Mouse (Mus musculus) lung, embryonic 14.5 days (tissue): ENCODE results near the gene Usp13. TPM values are rescaled to one million over a fixed set of nuclear protein-coding genes. Genes with fewer than 3 reads are reported as not detected.

Source experiments
- ATAC-seq: fragments of 200-750 bp; cut with Nextera tagmentation; 2 replicates; pipeline ENCODE4 v1.8.0; 2017; ENCODE audit warnings: mild to moderate bottlenecking, moderate TSS enrichment, moderate library complexity; ENCODE audit not compliant: insufficient read depth
- DNase-seq: peaks from one replicate; pipeline ENCODE4 v3.0.0-alpha.2; 2015
- H3K27ac ChIP-seq: fragments of 300-500 bp; sonication (generic); 2 replicates; pipeline ENCODE4 v1.5.1; 2014; ENCODE audit warnings: low read depth, mild to moderate bottlenecking, moderate library complexity
- H3K27me3 ChIP-seq: fragments of 300-500 bp; sonication (generic); 2 replicates; pipeline ENCODE4 v1.6.1; 2014; ENCODE audit warnings: low read length, control low read depth; ENCODE audit not compliant: insufficient read depth
- H3K36me3 ChIP-seq: fragments of 300-500 bp; sonication (generic); 2 replicates; pipeline ENCODE4 v1.6.1; 2014; ENCODE audit warnings: control low read depth; ENCODE audit not compliant: insufficient read depth
- H3K4me1 ChIP-seq: fragments of 300-500 bp; sonication (generic); 2 replicates; pipeline ENCODE4 v1.6.1; 2014; ENCODE audit warnings: antibody characterized with exemption, control low read depth; ENCODE audit not compliant: insufficient read depth
- H3K4me2 ChIP-seq: fragments of 300-500 bp; sonication (generic); 2 replicates; pipeline ENCODE4 v1.6.1; 2014; ENCODE audit warnings: mild to moderate bottlenecking
- H3K4me3 ChIP-seq: fragments of 300-500 bp; sonication (generic); 2 replicates; pipeline ENCODE4 v1.5.1; 2014; ENCODE audit warnings: low read depth, low read length
- H3K9ac ChIP-seq: fragments of 300-500 bp; sonication (generic); 2 replicates; pipeline ENCODE4 v1.6.1; 2014
- H3K9me3 ChIP-seq: fragments of 300-500 bp; sonication (generic); 2 replicates; pipeline ENCODE4 v1.6.1; 2016; ENCODE audit warnings: low read depth, low read length, control low read depth
- CTCF ChIP-seq: IDR thresholded peaks from 2 replicates; pipeline ENCODE4 v1.5.1; 2016; ENCODE audit warnings: antibody characterized with exemption, low read depth
- WGBS: fragments of 180-500 bp; shearing (Covaris S2); extraction: QIAGEN DNeasy Blood & Tissue Kit; methylation state at CpG from one replicate; pipeline ENCODE4 v1.1.7; 2014; 5-methylcytosine and 5-hydroxymethylcytosine counted together
- polyA plus RNA-seq: library from polyadenylated mRNA; unstranded; fragments of >200 nt; fragmentation: Nextera tagmentation; extraction: Ambion mirVana; gene quantifications from 2 replicates; pipeline ENCODE4 v1.2.1, GENCODE M21; 2014

The Usp13 gene
- polyA plus RNA-seq, 1 experiment from 2014 or later = 6.3 TPM

GRCm38 (mm10) chr3:32947486-32947885 is 130.1 kb downstream of the Usp13 start:
- Histone ChIP-seq H3K27ac (no peak overlapping the region), H3K36me3 (no peaks in the 10 kb centered on the region), H3K4me2 (no peak overlapping the region), H3K9ac (no peak overlapping the region), H3K4me3 (no peak overlapping the region), H3K9me3 (no peaks in the 10 kb centered on the region), H3K27me3 (no peaks in the 10 kb centered on the region), H3K4me1 (no peaks in the 10 kb centered on the region)
- DNase-seq = no peak
- 83% methylated on average over 5 of the region's 5 CpGs for WGBS
- ATAC-seq = no peak
- TF ChIP-seq CTCF = no peak

GRCm38 (mm10) chr3:32951382-32951781 is 134.0 kb downstream of the Usp13 start:
- no peaks in the 10 kb centered on the region for H3K4me1 ChIP-seq
- DNase-seq = no peak
- H3K36me3 ChIP-seq = no peaks in the 10 kb centered on the region
- 24% methylated on average over 1 of the region's 1 CpGs for WGBS
- H3K27ac ChIP-seq = no peak overlapping the region
- H3K27me3 ChIP-seq = no peaks in the 10 kb centered on the region
- H3K4me3 ChIP-seq = no peak overlapping the region
- no peaks in the 10 kb centered on the region for H3K9me3 ChIP-seq
- no peak overlapping the region for H3K4me2 ChIP-seq
- TF ChIP-seq CTCF = no peak
- ATAC-seq = no peak
- no peak overlapping the region for H3K9ac ChIP-seq

GRCm38 (mm10) chr3:32961494-32961893 is 144.1 kb downstream of the Usp13 start:
- Histone ChIP-seq H3K9me3 (no peaks in the 10 kb centered on the region), H3K4me1 (no peaks in the 10 kb centered on the region), H3K9ac (no peak overlapping the region), H3K27me3 (no peaks in the 10 kb centered on the region), H3K4me2 (no peak overlapping the region), H3K4me3 (no peak overlapping the region), H3K36me3 (no peaks in the 10 kb centered on the region), H3K27ac (no peak overlapping the region)
- 80% methylated on average over 3 of the region's 3 CpGs for WGBS
- DNase-seq (no peak), ATAC-seq (no peak)
- TF ChIP-seq CTCF = no peak

DNA sequence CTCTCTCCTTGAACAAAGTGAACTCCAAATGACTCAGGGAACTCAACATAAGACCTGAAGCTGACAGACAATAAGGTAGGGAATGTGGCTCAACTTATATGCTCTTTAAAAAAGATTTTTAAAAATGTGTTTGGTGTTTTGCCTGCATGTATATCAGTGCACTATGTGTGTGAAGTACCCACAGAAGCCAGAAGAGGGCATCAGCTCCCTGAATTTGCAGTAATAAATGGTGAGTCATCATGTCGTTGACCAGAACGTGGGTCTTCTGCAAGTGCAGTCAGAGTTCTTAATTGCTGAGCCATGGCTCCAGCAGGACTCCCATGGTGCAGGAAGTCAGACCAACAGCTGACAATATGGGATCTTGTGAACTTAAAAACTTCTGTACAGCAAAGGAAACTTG is 148.2 kb downstream of the Usp13 start:
- no peak overlapping the region for H3K27ac ChIP-seq
- DNase-seq (peak; percentile 56), ATAC-seq (no peak; the same call in 1 of the 2 replicates)
- H3K4me2 ChIP-seq = no peak overlapping the region
- H3K36me3 ChIP-seq = no peaks in the 10 kb centered on the region
- H3K4me1 ChIP-seq = no peaks in the 10 kb centered on the region
- 4% methylated on average over 2 of the region's 2 CpGs for WGBS
- peak; percentile 54 for TF ChIP-seq CTCF
- no peaks in the 10 kb centered on the region for H3K27me3 ChIP-seq
- H3K9me3 ChIP-seq = no peaks in the 10 kb centered on the region
- no peak overlapping the region for H3K4me3 ChIP-seq
- H3K9ac ChIP-seq = no peak overlapping the region

DNA sequence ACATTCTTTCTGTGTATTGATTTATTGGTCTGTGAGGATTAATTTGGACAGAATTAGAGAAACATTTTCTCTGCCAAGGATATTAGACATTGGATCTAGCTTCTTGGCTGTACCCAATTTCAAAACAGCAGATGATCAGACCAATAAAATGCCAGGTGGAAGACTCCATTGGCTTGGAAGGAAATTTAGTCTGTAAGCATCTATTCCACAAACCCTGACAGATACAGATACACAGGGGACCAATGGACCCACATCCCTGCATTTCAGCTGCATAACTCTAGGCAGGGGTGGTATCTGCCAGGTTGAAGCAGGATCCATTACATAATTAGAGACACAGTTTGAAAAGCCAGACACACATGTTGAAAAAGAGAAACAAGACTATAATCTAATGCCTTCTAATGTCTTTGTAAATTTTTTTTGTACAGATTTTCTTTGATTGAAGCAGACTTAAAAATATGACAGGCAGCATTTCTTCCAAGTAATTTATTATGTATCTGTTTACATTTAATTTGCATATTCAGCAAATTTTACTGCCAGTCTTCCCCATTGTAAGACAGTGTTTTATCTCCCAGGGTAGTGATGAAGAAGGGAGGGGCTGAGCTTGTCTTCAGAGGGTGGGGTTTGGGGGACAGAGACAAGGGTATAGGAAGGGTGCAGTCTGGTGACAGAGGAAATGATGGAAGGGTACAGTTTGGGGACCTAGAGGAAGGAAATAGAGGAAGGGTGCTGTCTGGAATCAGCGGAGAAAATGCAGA is 151.5 kb downstream of the Usp13 start:
- DNase-seq (no peak), ATAC-seq (no peak)
- H3K4me2 ChIP-seq = no peak overlapping the region
- no peaks in the 10 kb centered on the region for H3K9me3 ChIP-seq
- H3K36me3 ChIP-seq = no peaks in the 10 kb centered on the region
- H3K4me3 ChIP-seq = no peak overlapping the region
- TF ChIP-seq CTCF = no peak
- WGBS = 87% methylated on average over 1 of the region's 1 CpGs
- no peak overlapping the region for H3K9ac ChIP-seq
- H3K27ac ChIP-seq = no peak overlapping the region
- H3K4me1 ChIP-seq = no peaks in the 10 kb centered on the region
- H3K27me3 ChIP-seq = no peaks in the 10 kb centered on the region

DNA sequence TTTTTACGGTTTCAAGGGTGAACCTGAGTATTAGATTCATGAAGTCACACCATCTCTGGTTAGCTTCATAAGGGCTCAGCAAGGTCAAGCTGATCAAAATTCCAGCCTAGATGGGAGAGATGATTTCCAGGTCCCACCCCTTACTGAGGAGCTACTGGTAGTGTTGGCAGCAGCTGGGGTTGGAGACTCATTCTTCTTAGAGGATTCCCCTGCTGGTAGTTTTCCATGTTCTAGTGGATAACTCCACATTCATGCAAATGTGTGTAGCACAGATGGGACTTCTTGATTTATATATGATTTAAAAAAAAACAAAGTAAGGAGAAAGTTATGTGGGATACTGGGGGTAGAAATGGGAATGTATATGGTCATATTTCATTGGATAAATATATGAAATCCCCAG is 152.9 kb downstream of the Usp13 start:
- 96% methylated on average over 1 of the region's 1 CpGs for WGBS
- no peak for TF ChIP-seq CTCF

DNA sequence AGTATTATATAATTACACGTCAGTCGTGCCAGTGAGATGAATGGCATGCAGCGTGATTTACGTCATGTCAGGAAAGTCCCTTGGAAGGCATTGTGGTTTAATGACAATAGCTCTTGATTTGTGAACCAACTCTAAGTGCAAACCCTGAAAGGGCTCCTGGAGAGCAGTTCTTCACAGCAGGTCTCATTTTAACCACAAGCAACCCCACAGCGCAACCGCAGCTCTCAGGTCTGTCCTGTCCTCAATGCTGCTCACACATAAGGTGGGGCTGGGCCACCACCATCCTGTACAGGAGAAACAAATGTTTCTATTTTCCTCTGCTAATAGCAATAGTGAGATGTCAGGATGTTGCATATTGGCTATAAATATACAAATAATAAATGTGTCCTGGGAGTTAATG is 161.9 kb downstream of the Usp13 start:
- no peak for ATAC-seq
- DNase-seq = no peak
- 63% methylated on average over 6 of the region's 6 CpGs for WGBS
- Histone ChIP-seq H3K9ac (no peak overlapping the region), H3K4me2 (no peak overlapping the region), H3K4me1 (no peaks in the 10 kb centered on the region), H3K27me3 (no peaks in the 10 kb centered on the region), H3K27ac (no peak overlapping the region), H3K36me3 (no peaks in the 10 kb centered on the region), H3K9me3 (no peaks in the 10 kb centered on the region), H3K4me3 (no peak overlapping the region)
- TF ChIP-seq CTCF = no peak

More for the DNA sequence above, 152.9 kb downstream of the Usp13 start:
- Histone ChIP-seq H3K4me2 (no peak overlapping the region), H3K27me3 (no peaks in the 10 kb centered on the region), H3K27ac (no peak overlapping the region), H3K4me1 (no peaks in the 10 kb centered on the region), H3K9ac (no peak overlapping the region), H3K4me3 (no peak overlapping the region), H3K36me3 (no peaks in the 10 kb centered on the region), H3K9me3 (no peaks in the 10 kb centered on the region)
- no peak for DNase-seq
- no peak for ATAC-seq
